Mouse (Mus musculus): ENCODE measurements around the gene Immp2l.

Gene Immp2l

GRCm38 (mm10) chr12:41877292-41877959 is 853.5 kb downstream of the Immp2l start:
- DNase-seq = no peak

- DNase-seq = no peak
Observed at GRCm38 (mm10) chr12:41878493-41878892, 854.6 kb downstream of the Immp2l start.

- no peak for DNase-seq
Observed at GRCm38 (mm10) chr12:41878972-41879371, 855.1 kb downstream of the Immp2l start.

GRCm38 (mm10) chr12:41879412-41879811 is 855.5 kb downstream of the Immp2l start:
- DNase-seq = no peak

- DNase-seq = no peak
Observed at GRCm38 (mm10) chr12:41880833-41881232, 856.9 kb downstream of the Immp2l start.

GRCm38 (mm10) chr12:41908011-41908410 is 884.1 kb downstream of the Immp2l start:
- no peak for DNase-seq

- DNase-seq = no peak
Observed at GRCm38 (mm10) chr12:41911626-41912025, 887.7 kb downstream of the Immp2l start.

GRCm38 (mm10) chr12:41937751-41938150 is 913.9 kb downstream of the Immp2l start:
- no peak for DNase-seq

- no peak for DNase-seq
Observed at GRCm38 (mm10) chr12:41941853-41942252, 918.0 kb downstream of the Immp2l start.

GRCm38 (mm10) chr12:41944079-41944672 is 920.3 kb downstream of the Immp2l start:
- no peak for DNase-seq

GRCm38 (mm10) chr12:41946536-41946935 is 922.6 kb downstream of the Immp2l start:
- no peak for DNase-seq

GRCm38 (mm10) chr12:41949409-41949808 is 925.5 kb downstream of the Immp2l start:
- DNase-seq = no peak

GRCm38 (mm10) chr12:41949841-41950241 is 926.0 kb downstream of the Immp2l start:
- DNase-seq = no peak

GRCm38 (mm10) chr12:41950726-41951125 is 926.8 kb downstream of the Immp2l start:
- no peak for DNase-seq

- DNase-seq = no peak
Observed at GRCm38 (mm10) chr12:41961038-41961437, 937.1 kb downstream of the Immp2l start.

GRCm38 (mm10) chr12:41991408-41991807 is 967.5 kb downstream of the Immp2l start:
- DNase-seq = no peak
